Mouse (Mus musculus): ENCODE measurements around the gene Rundc3a. TPM values are rescaled to one million over a fixed set of nuclear protein-coding genes. Genes with fewer than 3 reads are reported as not detected.
"Not testable (repeated sequence)": the region's sequence is repeated elsewhere in the genome, so short reads cannot be mapped to it uniquely, and the experiment has no call there.

Rundc3a gene
- polyA plus RNA-seq, 1 experiment from 2014 or later, result 1.2 TPM

DNA sequence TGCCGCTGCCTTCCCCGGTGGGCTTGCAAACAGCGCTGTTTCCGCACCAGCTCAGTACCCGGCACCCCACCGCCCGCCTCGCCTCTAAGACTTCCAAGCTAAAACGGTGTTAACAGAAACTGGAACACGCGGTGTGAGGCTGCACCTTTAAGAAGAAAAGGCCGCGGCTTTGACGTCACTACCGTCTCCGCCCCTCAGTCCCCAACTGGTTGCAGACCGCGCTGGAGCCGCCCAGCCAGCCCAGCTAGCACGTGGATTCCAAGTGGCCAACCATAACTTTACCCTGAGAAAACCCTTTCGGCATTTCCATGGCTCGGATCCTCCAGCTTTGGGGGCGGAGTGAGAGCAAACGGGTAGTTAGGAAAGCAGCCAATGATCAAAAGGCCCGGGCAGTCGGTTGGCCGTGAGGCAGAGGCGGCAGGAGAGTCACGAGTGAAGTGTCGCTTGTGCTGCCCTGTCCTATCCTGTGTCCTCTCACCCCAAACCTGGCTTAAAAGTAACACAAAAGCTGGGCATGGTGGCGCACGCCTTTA is 15.2 kb downstream of the Rundc3a start:
- ATAC-seq (ENCODE audit: insufficient number of reproducible peaks, insufficient read depth, low FRiP score, low read depth), result peak; percentile 86
- peak overlapping the region; percentile 79 to 88 for H3K4me3 ChIP-seq (ENCODE audit: control insufficient read depth in 1 of 2, insufficient read depth in 1 of 2, low read depth in 1 of 2, low read length in 2 of 2)
- H3K4me2 ChIP-seq (ENCODE audit: low read length), result peak overlapping the region; percentile 75
- peaks cover 27% of the 10 kb centered on the region for H3K36me3 ChIP-seq (ENCODE audit: control insufficient read depth, insufficient read depth, low read length)
- under 1% methylated on average over 32 of the region's 32 CpGs for WGBS
- no peaks in the 10 kb centered on the region for H3K9me3 ChIP-seq (ENCODE audit: control insufficient read depth, low read length)
- H3K9ac ChIP-seq (ENCODE audit: low read length), result peak overlapping the region; percentile 94
- H3K4me1 ChIP-seq (ENCODE audit: control insufficient read depth in 2 of 2, insufficient read depth in 2 of 2, low read length in 2 of 2), result peaks cover 14 to 25% of the 10 kb centered on the region in 2 experiments
- H3K27ac ChIP-seq (replicated peaks in 1 of 2; ENCODE audit: control insufficient read depth in 1 of 2, insufficient read depth in 1 of 2, low read depth in 2 of 2, low read length in 2 of 2), result peak overlapping the region; percentile 99
- no peaks in the 10 kb centered on the region for H3K27me3 ChIP-seq (ENCODE audit: control insufficient read depth, insufficient read depth, low read length)

DNA sequence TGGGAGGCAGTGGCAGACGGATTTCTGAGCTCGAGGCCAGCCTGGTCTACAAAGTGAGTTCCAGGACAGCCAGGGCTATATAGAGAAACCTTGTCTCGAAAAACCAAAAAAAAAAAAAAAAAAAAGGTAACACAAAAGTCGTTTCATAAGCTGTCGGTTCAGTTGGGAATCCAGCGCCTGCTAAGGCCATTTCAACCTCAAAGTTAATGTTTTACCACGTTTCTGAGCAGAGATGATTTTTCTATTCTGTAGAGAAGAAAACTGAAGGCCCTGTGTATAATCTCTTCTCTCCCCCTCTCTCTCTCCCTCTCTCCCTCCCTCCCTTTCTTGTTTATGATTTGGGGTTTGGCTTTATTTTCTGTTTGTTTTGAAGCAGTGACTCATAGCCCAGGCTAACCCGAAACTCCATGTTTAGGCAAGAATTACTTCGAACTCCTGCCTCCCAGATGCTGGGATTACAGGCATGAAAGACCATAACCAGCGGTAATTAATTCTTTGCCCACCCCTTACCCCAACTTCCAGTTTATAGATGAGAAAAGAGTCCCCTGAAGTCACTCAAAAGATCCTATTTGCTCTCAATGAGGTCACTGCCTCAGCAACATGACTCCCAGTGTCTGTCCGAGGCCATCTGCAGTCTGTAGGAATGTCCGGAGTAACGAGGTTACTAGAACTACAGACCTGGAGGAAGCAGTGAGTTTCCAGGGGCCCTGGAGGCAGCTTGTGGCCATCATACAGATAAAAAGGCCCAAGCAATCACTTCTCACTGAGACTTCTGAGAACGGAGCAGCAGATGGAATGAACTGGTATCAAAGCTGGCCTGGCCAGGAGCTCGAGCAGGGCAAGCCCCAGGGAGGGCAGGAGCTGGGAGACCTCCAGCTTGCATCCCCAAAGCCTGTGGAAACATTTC is 15.9 kb downstream of the Rundc3a start:
- peaks cover 14 to 25% of the 10 kb centered on the region in 2 experiments for H3K4me1 ChIP-seq (ENCODE audit: control insufficient read depth in 2 of 2, insufficient read depth in 2 of 2, low read length in 2 of 2)
- peaks cover 20% of the 10 kb centered on the region for H3K36me3 ChIP-seq (ENCODE audit: control insufficient read depth, insufficient read depth, low read length)
- no peaks in the 10 kb centered on the region for H3K27me3 ChIP-seq (ENCODE audit: control insufficient read depth, insufficient read depth, low read length)
- 34% methylated on average over 15 of the region's 15 CpGs for WGBS
- H3K4me3 ChIP-seq (ENCODE audit: control insufficient read depth in 1 of 2, insufficient read depth in 1 of 2, low read depth in 1 of 2, low read length in 2 of 2), result peak overlapping the region; percentile 45 to 88
- H3K4me2 ChIP-seq (ENCODE audit: low read length), result peak overlapping the region; percentile 75
- H3K9ac ChIP-seq (ENCODE audit: low read length), result peak overlapping the region; percentile 47; the same call in 1 of the 2 replicates
- ATAC-seq (ENCODE audit: insufficient number of reproducible peaks, insufficient read depth, low FRiP score, low read depth), result no peak
- H3K27ac ChIP-seq (replicated peaks in 1 of 2; ENCODE audit: control insufficient read depth in 1 of 2, insufficient read depth in 1 of 2, low read depth in 2 of 2, low read length in 2 of 2), result peak overlapping the region; percentile 91 to 99
- no peaks in the 10 kb centered on the region for H3K9me3 ChIP-seq (ENCODE audit: control insufficient read depth, low read length)

DNA sequence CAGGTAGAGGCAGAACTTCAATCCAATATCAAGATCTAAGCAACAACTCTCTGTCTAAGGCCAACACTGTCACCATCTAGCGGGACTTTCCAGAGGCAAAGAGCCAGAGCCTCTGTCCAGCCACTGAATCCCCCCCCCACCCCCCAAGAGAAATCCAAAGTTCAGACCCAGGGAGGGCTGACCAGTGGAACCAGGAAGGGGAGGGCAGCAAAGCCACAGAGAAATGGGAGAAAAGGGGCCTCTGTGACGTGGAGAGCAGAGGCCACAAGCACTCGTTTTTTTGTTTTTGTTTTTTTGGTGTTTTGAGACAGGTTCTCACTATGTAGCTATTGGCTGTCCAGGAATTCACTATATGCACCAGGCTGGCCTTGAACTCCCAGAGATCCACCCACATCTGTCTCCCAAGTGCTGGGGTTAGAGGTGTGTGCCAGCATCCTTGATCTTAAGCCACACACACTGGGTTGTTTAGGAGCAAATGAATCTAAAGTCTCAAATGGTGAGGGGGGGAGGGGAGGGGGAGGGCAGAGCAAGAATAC is 16.7 kb downstream of the Rundc3a start:
- ATAC-seq (ENCODE audit: insufficient number of reproducible peaks, insufficient read depth, low FRiP score, low read depth), result no peak

DNA sequence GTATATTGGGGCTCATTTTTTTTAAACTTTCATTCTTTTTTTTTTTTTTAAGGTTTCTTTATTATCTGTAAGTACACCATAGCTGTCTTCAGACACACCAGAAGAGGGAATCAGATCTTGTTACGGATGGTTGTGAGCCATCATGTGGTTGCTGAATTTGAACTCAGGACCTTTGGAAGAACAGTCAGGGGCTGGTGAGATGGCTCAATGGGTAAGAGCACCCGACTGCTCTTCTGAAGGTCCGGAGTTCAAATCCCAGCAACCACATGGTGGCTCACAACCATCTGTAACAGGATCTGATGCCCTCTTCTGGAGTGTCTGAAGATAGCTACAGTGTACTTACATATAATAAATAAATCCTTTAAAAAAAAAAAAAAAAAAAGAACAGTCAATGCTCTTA is 17.1 kb downstream of the Rundc3a start:
- not testable (repeated sequence) for H3K9me3 ChIP-seq (ENCODE audit: control insufficient read depth, low read length); H3K27me3 ChIP-seq (ENCODE audit: control insufficient read depth, insufficient read depth, low read length); ATAC-seq (ENCODE audit: insufficient number of reproducible peaks, insufficient read depth, low FRiP score, low read depth); H3K4me2 ChIP-seq (ENCODE audit: low read length); H3K27ac ChIP-seq (replicated peaks in 1 of 2; ENCODE audit: control insufficient read depth in 1 of 2, insufficient read depth in 1 of 2, low read depth in 2 of 2, low read length in 2 of 2); H3K36me3 ChIP-seq (ENCODE audit: control insufficient read depth, insufficient read depth, low read length); H3K4me3 ChIP-seq (ENCODE audit: control insufficient read depth in 1 of 2, insufficient read depth in 1 of 2, low read depth in 1 of 2, low read length in 2 of 2); H3K9ac ChIP-seq (ENCODE audit: low read length)
- H3K4me1 ChIP-seq (ENCODE audit: control insufficient read depth in 2 of 2, insufficient read depth in 2 of 2, low read length in 2 of 2), result peaks cover 12 to 20% of the 10 kb centered on the region in 2 experiments
- 93% methylated on average over 3 of the region's 3 CpGs for WGBS

More for the DNA sequence above, 16.7 kb downstream of the Rundc3a start:
- H3K9ac ChIP-seq (ENCODE audit: low read length), result no peak overlapping the region
- H3K4me3 ChIP-seq (ENCODE audit: control insufficient read depth in 1 of 2, insufficient read depth in 1 of 2, low read depth in 1 of 2, low read length in 2 of 2), result no peak overlapping the region
- peaks cover 13% of the 10 kb centered on the region for H3K36me3 ChIP-seq (ENCODE audit: control insufficient read depth, insufficient read depth, low read length)
- 76% methylated on average over 3 of the region's 3 CpGs for WGBS
- H3K4me1 ChIP-seq (ENCODE audit: control insufficient read depth in 2 of 2, insufficient read depth in 2 of 2, low read length in 2 of 2), result peaks cover 14 to 24% of the 10 kb centered on the region in 2 experiments
- H3K4me2 ChIP-seq (ENCODE audit: low read length), result no peak overlapping the region; the same call in 1 of the 2 replicates
- H3K9me3 ChIP-seq (ENCODE audit: control insufficient read depth, low read length), result no peaks in the 10 kb centered on the region
- H3K27ac ChIP-seq (replicated peaks in 1 of 2; ENCODE audit: control insufficient read depth in 1 of 2, insufficient read depth in 1 of 2, low read depth in 2 of 2, low read length in 2 of 2), result no peak overlapping the region
- H3K27me3 ChIP-seq (ENCODE audit: control insufficient read depth, insufficient read depth, low read length), result no peaks in the 10 kb centered on the region

DNA sequence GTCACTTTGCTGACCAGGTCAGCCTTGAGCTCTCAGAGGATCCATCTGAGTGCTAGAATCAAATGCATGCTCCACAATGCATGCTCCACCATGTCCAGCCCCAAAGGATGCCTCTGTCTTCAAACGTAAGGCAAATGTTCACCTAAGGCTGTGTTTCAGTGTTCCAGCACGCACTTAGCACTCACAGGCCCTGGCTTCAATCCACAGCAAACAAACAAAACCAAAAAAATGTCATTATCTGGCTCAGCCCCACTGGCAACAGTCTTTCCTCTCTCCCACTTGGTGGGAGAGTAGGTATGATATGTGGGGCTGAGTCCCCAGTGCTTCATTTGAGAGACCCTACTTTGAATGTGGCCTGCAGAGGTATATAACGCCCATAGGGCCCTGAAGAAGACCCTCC is 17.9 kb downstream of the Rundc3a start:
- 72% methylated on average over 3 of the region's 3 CpGs for WGBS
- Histone ChIP-seq H3K27ac (replicated peaks in 1 of 2; ENCODE audit: control insufficient read depth in 1 of 2, insufficient read depth in 1 of 2, low read depth in 2 of 2, low read length in 2 of 2) (no peak overlapping the region), H3K4me2 (ENCODE audit: low read length) (no peak overlapping the region), H3K4me3 (ENCODE audit: control insufficient read depth in 1 of 2, insufficient read depth in 1 of 2, low read depth in 1 of 2, low read length in 2 of 2) (no peak overlapping the region), H3K9ac (ENCODE audit: low read length) (peak overlapping the region; percentile 2; the same call in 1 of the 2 replicates), H3K9me3 (ENCODE audit: control insufficient read depth, low read length) (no peaks in the 10 kb centered on the region), H3K4me1 (ENCODE audit: control insufficient read depth in 2 of 2, insufficient read depth in 2 of 2, low read length in 2 of 2) (peaks cover 7 to 14% of the 10 kb centered on the region in 2 experiments), H3K36me3 (ENCODE audit: control insufficient read depth, insufficient read depth, low read length) (0 out of 2 replicates have a peak, but pooled peaks cover under 1% of the 10 kb centered on the region), H3K27me3 (ENCODE audit: control insufficient read depth, insufficient read depth, low read length) (no peaks in the 10 kb centered on the region)
- ATAC-seq (ENCODE audit: insufficient number of reproducible peaks, insufficient read depth, low FRiP score, low read depth), result no peak

DNA sequence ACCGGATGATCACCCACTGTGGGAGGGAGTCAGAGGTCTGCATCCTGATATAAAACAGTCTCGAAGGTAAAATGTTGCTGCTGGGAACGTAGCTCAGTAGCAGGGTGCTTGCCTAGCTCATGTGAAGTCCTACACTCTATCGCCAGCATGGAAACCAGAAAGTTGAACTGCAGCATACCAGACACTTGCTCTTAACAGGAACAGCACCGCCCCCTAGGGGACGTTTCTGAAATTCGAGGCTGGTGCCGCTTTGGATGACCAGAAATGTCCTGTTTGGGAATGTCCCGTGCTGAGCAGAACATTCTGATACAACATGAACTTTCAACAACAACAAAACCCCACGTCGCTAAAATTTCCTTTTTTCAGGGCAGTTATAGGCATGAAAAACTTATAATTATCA is 18.5 kb downstream of the Rundc3a start:
- Histone ChIP-seq H3K9me3 (ENCODE audit: control insufficient read depth, low read length) (no peaks in the 10 kb centered on the region), H3K27ac (replicated peaks in 1 of 2; ENCODE audit: control insufficient read depth in 1 of 2, insufficient read depth in 1 of 2, low read depth in 2 of 2, low read length in 2 of 2) (no peak overlapping the region), H3K4me3 (ENCODE audit: control insufficient read depth in 1 of 2, insufficient read depth in 1 of 2, low read depth in 1 of 2, low read length in 2 of 2) (no peak overlapping the region), H3K36me3 (ENCODE audit: control insufficient read depth, insufficient read depth, low read length) (no peaks in the 10 kb centered on the region), H3K4me1 (ENCODE audit: control insufficient read depth in 2 of 2, insufficient read depth in 2 of 2, low read length in 2 of 2) (peaks cover 2 to 7% of the 10 kb centered on the region in 2 experiments; a peak in 1 of 4 replicates), H3K9ac (ENCODE audit: low read length) (peak overlapping the region; percentile 2; the same call in 1 of the 2 replicates), H3K27me3 (ENCODE audit: control insufficient read depth, insufficient read depth, low read length) (no peaks in the 10 kb centered on the region), H3K4me2 (ENCODE audit: low read length) (no peak overlapping the region)
- no peak for ATAC-seq (ENCODE audit: insufficient number of reproducible peaks, insufficient read depth, low FRiP score, low read depth)
- WGBS, result 7% methylated on average over 11 of the region's 11 CpGs

DNA sequence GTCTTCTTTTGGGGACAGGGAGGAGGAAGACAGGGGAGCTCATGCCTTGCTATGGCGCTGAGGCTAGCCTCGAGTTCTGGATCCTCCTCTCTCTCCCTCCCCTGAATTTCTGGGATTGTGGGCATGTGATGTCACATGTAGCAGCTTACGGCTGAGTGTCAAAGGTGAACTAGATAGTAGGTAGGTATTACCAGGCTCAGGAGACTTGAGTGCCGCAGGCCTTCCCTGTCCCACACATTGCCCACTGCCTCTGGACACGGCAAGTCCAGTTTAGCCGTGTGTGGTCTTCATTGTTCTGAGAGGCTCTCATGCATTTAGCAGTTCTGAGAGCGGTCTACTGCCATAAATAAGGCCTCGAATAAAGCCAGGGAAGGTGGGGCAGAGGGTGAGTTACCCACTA is 19.9 kb downstream of the Rundc3a start:
- WGBS, result 71% methylated on average over 8 of the region's 8 CpGs
- no peaks in the 10 kb centered on the region for H3K36me3 ChIP-seq (ENCODE audit: control insufficient read depth, insufficient read depth, low read length)
- no peaks in the 10 kb centered on the region for H3K9me3 ChIP-seq (ENCODE audit: control insufficient read depth, low read length)
- no peaks in the 10 kb centered on the region for H3K27me3 ChIP-seq (ENCODE audit: control insufficient read depth, insufficient read depth, low read length)
- ATAC-seq (ENCODE audit: insufficient number of reproducible peaks, insufficient read depth, low FRiP score, low read depth), result no peak
- no peak overlapping the region for H3K27ac ChIP-seq (replicated peaks in 1 of 2; ENCODE audit: control insufficient read depth in 1 of 2, insufficient read depth in 1 of 2, low read depth in 2 of 2, low read length in 2 of 2)
- H3K9ac ChIP-seq (ENCODE audit: low read length), result no peak overlapping the region
- 0 out of 4 replicates have a peak, but pooled peaks cover 2 to 7% of the 10 kb centered on the region in 2 experiments for H3K4me1 ChIP-seq (ENCODE audit: control insufficient read depth in 2 of 2, insufficient read depth in 2 of 2, low read length in 2 of 2)
- no peak overlapping the region for H3K4me3 ChIP-seq (ENCODE audit: control insufficient read depth in 1 of 2, insufficient read depth in 1 of 2, low read depth in 1 of 2, low read length in 2 of 2)
- no peak overlapping the region for H3K4me2 ChIP-seq (ENCODE audit: low read length)
